Mouse (Mus musculus) embryo, embryonic 9.5 days (tissue): Measurements from ENCODE around the gene Fam187a.

Source experiments
- DNase-seq: peaks from one replicate; pipeline ENCODE4 v3.0.0-alpha.2; 2017; ENCODE audit errors: extremely low spot score

Fam187a gene

DNA sequence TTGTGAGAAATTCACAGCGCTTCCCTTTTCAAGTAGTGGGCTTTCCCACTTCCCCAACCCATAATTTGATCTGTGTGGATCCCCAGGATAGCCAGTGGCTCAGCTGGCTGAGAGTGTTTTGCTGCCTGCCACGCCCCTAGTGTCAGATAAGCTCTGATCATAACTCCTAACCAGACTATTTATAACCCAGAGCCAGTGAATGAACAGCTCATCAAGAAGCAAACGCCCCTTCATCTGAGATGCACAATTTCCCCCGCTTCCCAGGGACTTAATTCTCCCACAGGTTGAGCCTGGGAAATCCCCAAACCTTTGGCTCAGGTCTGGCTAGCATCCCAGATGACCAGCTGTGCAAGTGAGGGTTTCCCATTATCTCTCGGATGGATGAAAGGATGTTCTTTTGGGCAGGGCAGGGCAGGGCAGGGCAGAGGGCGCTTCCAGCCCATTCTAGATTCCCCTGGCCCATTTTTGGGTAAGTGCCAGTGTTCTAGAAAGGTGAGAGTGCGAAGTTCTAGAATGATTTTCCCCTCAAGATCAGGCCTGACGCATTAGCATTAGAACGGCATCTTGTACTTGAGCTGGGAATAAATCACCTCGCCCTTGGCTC lies at the start of gene Fam187a:
Fam187a (plus strand) TSS at position 554 of the 604 bp plus-strand sequence.
- DNase-seq: no peak

DNA sequence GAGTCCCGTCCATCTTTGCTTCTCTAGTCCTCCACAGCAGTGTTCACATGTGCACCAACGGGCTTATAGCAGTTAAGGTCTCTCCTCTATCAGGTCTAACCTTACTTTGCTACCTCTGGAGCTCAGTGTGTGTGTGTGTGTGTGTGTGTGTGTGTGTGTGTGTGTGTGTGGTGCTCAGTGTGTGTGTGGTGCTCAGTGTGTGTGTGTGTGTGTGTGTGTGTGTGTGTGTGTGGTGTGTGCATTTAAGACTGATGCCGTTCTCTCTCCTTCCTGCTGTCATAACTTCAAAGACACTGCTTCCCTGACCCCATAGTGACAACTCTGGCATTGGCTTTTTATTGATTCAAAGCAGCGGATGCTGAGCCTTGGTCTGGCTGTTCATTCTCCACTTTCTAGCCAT lies 49.4 kb upstream of the Fam187a start, which contains the start of gene Higd1b:
Higd1b (plus strand) TSS at position 301 of the 400 bp plus-strand sequence.
- no peak for DNase-seq

DNA sequence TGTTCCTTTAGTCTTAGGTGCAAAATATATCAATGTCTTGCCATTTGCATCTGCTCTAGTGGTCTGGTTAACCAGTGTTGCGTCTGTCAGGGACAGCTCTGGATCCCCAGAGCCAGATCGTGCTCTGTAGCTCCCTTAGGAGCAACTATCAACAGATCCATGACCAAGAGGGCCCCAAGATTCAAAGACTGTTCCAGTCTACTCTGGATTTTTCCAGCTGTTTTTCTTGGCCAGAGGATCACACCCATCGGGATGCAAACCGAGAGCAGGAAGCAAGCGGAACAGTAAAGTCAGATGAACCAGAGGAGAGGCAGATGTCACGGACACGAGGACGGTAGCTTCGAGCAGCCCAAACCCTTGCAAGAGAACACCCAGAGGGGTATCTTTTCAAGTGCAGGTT lies 48.8 kb upstream of the Fam187a start:
- no peak for DNase-seq

DNA sequence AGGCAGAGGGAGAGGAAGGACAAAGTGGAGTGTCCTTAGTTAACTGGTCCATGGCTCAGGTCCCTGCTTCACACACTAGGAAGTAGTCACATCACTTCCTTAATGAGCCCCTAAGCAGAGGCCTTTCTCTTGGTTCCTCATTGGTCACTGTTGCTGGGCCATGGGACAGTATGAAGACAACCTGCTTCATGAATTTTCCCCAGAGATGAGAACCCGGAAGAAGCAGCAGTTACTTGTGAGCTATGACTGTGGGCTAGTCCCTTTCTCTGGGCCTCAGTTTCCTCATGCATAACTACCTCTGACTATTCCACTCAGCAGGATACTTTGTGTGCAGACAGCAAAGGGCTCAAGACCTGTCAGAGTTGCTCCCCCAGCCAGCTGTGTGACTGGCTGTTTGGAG lies 47.6 kb upstream of the Fam187a start:
- no peak for DNase-seq

DNA sequence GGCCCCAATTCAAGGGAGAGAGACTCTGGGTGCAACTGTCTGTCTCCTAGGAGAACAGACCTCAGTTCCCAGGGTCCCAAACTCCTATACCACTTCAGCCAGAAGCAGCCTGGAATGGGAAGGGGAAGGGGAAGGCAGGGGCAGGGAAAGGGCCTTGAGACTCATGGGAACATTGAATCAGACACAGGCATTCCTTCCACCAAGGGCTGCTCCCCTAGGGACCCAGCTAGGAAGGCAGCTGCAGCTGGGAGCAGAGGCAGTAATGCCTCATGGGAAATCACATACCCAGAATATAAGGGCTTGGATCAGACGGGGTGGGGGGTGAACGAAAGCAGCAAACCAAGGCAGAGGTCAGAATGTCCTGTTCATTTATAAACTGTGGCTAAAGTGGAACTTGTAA lies 46.8 kb upstream of the Fam187a start:
- no peak for DNase-seq

DNA sequence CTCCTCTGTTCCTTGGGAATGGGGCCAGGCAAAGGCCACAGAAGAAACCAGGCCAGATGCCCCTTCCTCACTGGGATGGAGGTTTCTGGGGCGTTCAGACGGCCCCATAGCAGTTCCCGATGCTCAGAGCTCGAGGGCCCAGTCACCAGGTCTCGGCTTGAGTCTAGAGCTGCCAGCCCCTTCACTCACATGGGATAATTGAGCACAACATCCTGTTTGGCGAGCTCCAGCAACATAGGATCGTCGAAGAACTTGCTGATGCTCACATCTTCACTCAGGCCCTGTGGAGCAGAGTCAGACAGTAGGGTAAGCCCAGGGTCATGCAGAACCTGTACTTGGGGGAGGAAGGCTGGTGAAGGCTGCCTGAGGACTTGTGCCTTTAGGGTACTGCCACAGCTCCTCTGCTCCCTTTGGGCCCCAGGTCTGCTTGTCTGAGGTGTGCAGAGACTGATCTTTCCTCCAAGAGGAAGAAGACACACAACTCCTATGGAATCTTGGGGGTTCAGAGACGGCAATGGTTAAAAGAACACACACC lies 46.3 kb upstream of the Fam187a start:
- no peak for DNase-seq

DNA sequence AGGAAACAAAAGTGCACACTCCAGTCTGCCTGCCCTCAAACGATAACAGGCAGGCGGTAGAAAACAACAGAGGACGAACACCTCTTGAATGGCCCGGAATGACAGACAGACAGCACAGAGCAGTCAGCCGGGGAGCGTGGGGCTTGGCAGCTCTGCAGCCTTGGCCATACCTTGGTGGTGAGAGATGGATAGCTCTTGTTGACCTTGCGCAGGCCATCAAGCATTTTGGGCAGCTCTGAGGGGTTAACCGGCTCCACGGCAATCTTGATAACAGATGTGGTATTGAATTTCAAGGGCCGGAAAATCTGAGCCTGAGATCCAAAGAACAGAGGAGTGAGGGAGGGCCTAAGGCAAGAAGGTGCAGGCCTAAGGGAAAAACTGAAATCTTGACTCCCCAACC lies 39.0 kb upstream of the Fam187a start:
- DNase-seq: no peak

DNA sequence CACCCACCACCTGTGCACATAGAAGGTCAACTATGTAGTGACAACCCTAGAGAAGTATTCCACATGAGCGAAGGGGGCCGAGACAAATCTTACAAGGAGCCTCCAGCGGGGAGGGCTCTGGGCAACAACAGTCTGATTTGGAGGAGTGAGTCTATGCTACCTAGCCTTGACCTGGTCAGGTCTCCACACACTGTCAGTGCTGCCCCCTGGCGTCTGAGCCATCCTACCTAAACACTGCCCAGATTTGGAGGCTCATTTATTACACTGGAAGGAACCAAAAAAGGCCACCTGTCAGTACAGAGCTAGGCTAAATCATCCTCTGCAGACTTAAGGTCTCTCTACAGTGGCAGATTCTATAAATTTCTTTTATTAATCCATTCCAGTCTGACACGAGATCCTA lies 33.1 kb upstream of the Fam187a start:
- peak; percentile 42 for DNase-seq

DNA sequence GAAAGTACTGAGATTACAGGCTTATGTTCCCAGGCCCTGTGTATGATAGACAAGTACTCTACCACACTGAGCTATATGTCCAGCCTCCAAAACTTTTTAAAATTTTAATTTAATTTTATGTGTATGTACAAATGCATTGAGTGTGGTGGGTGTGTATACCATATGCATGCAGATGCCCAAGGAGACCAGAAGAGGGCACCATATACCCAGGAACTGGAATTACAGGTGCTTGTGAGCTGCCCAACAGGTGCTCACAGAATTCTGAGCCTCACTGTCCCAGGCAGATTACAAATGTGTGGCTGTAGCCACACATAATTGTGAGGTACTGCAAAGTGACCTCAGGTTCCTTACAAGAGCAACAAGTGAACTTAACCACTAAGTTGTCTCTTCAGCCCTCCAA lies 31.2 kb upstream of the Fam187a start:
- no peak for DNase-seq

DNA sequence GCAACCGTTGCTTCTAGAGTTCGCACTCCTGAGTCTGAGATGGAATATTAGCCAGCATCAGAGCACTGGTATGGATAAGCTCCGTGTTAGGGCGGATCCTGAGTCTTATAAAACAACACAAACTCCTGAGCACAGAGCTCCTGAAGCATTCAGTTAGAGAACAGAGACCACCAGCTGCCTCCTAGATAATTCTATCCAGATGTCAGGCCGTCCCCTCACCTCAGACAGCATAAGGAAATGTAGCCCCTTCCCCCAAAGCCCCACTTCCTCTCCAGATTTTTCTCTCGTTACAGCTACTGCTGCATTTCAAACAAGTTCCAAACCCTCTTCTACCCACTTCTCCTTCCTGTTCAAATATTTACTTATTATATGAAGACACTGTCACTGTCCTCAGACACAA lies 29.0 kb upstream of the Fam187a start:
- DNase-seq: no peak

DNA sequence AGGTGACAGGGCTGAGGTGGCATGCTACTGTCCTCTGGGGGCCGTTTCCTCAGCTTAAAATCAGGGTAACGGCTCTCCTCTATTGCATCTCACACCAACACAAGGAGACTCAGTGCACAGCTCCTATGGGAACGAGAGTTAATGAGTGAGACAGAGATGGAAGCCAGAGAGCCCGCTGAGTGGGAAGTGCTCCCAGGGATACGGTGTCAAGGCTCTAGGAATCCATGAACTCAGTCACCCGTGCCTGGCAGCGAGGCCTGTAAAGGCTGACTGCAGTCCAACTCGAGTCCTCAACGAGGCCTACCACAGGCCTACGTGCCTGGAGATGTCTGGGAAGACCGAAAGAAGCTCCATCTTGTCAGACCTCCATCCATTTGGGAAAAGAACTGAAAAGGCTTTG lies 26.0 kb upstream of the Fam187a start:
- no peak for DNase-seq

DNA sequence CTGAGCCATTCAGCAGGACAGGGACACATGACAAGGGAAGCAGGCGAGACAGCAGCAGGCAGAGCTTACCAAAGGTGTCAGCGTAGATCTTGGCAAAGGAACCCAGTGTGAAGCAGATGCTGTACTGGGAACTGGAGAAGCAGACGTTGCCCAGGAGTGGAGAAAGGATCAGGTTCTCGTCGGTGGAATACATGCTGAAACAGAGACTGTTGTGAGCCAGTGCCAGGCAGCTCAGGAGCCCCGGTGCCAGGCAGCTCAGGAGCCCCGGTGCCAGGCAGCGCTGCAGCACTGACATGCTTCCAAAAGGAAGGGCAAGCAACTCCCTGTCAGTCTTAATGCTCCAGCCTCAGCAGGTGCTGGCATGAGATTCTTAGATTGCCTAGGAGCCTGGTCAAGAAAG lies 25.0 kb upstream of the Fam187a start:
- DNase-seq: no peak

DNA sequence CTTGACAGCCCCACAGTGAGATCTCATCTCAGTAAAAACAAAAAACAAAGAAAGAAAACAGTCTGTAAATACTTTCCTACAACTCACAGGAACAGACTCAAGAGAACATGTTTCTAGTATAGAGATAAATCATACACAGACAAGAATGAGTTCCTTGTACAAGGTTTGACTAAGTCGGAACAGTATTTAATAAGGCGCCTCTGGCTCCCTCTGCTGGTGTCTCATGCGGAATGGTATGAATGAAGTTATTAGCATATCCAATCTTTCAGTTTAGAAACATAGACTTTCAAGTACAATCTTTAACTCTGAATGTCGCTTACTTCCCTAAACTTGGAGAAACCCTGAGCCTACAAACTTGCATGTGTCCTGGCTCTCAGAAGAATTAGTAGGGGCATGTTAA lies 20.7 kb upstream of the Fam187a start:
- DNase-seq: peak; percentile 53

DNA sequence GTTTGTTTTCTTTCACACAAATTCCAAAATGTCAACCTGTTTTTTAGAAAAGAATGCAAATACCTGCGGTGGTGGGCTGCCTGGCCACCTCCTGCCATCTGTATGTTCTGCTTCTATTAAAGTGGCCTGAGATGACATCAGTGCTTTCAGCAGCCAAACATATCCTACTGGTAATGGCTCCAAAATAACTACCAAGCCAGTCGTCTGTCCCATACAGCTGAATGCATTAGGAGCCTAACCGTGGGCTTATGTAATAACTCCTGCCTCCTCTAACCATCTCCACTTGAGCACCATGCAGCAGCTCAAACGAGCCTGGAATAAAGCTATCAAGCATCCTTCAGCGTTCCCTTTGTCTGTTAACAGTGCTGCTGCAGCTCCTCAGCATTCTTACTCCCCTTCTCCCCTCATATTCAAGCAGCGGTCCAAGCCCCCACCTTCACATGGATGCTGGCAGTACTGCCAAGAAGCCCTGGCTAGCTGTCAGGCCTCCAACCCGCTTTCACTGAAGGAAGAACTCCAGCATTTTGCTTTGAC lies 10.1 kb upstream of the Fam187a start:
- no peak for DNase-seq

DNA sequence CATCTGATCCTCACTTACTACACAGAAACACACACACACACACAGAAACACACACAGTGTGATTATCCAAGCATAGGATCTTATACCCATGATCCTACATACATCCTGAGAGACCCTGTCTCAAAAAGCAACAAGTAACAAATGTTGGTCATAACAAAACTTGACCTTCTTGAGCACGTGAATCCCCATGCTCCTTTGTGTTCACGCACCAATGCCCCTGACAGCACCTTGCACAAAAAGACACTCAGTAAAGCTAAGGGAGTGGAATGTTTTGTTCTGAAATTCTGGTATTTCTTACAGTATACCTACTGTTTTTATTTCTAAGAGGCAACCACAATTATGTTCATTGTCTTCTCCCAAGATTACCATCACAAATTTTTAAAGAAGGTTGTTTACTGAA lies 5.4 kb upstream of the Fam187a start:
- DNase-seq: no peak

DNA sequence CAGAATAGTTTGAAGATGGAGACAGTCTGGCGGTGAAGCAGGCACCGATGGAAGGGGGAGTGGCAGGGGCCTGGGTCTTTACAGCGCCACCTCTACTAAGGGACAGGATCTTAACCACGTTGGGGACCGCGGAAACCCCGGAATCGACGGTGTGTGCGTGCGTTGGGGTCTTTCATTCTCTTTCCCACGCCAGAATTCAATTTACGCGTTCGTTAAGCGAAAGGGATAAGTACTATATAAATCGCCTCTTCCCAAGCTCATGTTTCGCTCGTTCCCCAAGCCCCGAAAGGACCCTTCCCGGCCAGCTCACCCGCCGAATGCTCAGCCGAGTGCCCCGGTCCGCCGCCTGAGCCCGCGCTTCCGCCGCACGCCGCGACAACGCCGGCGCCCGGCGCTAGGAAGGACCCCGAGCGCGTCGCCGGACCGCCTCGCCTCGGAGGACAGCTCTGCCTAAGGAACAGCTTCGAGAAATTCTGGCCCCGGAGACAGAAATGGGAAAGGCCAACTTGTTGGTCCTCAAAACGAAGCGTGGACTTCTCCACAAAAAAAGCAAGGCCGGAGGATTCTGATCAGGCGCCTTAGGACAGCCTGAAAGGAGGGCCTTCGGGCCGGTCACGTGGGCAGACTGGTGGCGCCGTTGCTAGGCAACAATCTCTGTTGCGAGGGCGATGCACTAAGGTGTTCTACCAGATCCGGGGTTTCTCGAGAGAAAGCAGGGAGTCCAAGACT lies 4.2 kb upstream of the Fam187a start, which contains the start of the genes Eftud2 and Ccdc103:
Eftud2 (minus strand) TSS at position 401 of the 729 bp plus-strand sequence.
Ccdc103 (plus strand) TSS at position 620 of the 729 bp plus-strand sequence.
- DNase-seq: peak; percentile 94

DNA sequence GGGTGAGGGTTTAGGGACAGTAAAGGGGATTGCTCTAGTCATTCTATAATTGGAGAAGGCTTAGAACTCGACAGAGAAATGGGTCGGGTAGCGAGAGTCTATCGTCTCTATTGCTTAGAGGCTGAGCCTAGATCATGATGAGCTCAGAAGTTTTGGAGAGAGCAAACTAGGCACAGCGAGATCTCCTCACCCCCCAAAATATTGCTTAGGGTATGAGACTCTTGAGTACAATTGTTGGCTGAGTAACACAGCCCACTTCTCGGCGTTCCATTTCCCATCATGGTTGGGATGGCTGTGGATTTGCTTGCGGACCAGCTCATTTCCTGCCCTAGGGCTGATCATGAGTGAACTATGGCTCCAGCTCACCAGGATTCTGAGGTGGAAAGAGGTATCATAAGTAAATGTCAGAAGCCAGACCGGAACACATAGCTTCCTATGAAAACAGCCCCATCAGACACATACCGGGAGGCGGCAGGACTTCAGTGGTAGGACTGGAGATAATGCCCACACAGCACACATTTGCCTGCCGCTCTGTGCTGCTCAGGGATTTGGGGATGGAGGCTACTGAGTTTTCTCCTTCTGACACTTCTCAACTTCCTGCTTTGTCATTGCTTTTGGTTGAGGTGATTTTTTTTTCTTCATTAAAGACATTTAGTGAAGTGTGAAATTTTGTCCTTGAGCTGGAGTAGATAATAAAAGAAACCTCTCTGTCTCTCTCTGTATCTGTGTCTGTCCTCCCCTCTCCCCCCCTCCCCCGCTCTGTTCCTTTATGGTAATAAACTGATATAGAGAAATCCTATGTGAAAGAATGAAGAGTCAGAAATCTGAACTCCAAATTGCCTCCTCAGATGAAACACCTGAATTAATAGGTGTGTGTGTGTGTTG lies 3.4 kb upstream of the Fam187a start:
- DNase-seq: no peak

DNA sequence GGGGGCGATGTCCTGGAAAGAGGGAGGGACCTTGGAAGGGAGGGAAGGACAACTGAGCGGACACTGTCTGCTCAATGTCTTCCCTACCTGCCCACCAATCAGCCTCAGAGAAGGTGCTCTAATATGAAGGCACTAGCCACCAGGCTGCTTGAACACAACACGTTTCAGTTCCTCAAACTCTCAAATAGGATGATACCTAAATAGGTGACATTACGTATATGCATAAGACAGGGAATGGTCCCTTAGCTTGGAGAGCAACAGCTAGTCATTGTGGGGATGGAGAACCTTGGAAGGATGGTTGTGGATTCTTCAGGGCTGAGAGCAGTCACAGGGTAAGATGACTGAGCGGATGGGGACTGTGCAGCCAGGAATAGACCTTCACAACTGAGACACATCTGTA lies 2.5 kb downstream of the Fam187a start:
- DNase-seq: no peak

DNA sequence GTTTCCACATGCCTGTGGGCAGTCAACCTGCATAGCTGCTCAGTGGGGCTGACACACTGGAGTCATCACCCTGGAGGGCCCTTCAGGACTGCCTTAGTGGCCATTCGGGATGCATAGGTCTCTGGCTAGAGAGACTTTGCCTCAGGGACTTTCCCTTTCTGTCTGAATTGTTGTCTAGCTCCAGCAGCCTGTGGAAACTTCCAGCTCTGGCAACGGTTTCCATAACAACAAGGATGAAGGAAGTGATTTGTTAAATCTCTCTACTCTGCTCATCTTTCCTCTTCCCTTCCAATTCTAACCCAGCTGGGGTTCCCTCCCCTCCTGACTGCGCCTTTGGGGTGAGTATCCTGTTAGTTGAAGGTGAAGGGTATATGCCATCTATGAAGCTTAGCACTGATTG lies 3.2 kb downstream of the Fam187a start:
- no peak for DNase-seq

DNA sequence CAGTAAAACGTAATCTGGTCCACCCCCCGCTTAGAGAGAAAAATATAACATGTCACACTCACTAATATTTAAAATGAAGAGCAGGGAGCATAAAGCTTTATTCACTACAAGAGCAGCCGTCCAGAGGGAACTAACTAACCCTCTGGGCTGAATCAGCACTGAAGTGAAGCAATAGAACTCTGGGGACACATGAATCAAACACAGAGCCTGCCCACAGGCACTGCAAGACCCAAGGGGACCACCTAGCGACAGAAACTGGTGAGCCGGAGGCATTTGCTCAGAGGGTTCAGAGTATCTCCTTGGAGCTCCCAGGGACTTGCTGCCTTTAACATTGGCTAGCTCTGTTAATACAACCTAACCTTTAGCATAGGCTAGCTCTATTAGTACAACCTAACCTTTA lies 5.1 kb downstream of the Fam187a start:
- no peak for DNase-seq

DNA sequence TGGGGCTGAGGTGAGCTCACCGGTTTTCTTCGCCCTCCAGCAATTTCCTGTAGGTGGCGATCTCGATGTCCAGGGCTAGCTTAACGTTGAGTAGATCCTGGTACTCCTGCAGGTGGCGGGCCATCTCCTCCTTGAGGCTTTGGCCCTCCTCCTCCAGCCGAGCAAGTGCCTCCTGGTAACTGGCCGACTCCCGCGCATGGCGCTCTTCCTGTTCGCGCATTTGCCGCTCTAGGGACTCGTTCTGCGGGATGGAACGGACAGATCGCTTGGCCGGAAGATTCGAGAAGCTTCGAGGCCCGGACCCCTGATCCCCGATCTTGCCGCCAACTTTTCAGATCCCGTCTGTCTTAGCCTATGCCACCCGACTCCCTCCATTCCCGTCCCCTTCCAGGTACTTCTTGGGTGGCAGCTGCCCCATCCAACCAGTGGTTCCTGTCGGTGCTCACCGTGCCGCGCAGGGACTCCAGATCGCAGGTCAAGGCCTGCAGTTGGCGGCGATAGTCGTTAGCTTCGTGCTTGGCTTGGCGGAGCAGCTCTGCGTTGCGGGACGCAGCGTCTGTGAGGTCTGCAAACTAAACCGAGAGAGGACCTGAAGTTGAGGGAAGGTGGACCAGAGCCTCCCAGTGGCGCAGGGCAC lies 8.2 kb downstream of the Fam187a start:
- peak; percentile 73 for DNase-seq
